Mouse (Mus musculus): ENCODE results near the gene Dlg2.

Gene Dlg2

DNA sequence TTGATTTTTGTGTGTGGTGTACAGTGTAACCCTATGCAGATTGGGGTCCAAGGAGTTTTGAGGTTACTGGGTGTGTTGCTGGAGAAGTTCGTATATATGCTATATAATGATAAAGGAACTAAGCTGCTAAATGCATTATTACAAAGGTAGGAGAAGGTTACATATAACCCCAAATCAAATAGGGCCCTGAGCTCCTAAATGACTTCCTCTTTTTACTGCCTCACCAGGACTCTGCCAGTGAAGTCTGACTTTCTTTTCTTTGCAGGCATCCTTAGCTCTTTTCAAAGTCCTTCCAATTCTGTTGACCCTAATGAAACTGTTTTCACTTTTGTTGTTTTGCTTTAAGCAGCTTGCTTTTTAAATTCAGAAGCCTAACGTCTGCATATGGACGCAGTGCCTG, 1016.8 kb downstream of the Dlg2 start:
- DNase-seq (ENCODE audit: low read depth, low spot score), result no peak
- no peaks in the 10 kb centered on the region; the same call in 1 of the 2 replicates for H3K27me3 ChIP-seq (ENCODE audit: control insufficient read depth, insufficient read depth, low read length, poor library complexity, severe bottlenecking)
- no peaks in the 10 kb centered on the region for H3K36me3 ChIP-seq (ENCODE audit: control insufficient read depth, insufficient read depth, low read length, poor library complexity, severe bottlenecking)

GRCm38 (mm10) chr7:91495526-91495925, 1019.1 kb downstream of the Dlg2 start:
- H3K36me3 ChIP-seq (ENCODE audit: control insufficient read depth, insufficient read depth, low read length, poor library complexity, severe bottlenecking), result no peaks in the 10 kb centered on the region
- H3K27me3 ChIP-seq (ENCODE audit: control insufficient read depth, insufficient read depth, low read length, poor library complexity, severe bottlenecking), result no peaks in the 10 kb centered on the region; the same call in 1 of the 2 replicates
- DNase-seq (ENCODE audit: low read depth, low spot score), result no peak

DNA sequence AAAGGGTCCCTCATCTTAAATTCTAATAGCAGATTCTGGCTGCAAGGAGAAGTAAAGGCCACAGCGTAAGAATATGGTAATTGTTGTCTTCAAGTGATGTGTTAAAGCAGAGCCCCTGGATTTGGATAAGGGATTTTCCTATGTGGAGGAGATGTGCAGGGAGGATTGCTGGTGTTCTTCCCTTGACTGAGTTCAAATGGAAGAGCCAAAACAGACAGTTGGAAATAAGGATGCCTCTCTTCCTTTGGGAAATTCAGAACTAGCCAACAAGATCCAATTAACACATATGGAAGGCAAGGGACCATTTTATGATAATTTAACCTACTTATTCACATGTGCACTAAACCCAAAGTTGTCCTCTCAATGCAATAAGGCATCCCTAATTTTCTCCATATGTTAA, 1034.6 kb downstream of the Dlg2 start:
- Histone ChIP-seq H3K27me3 (ENCODE audit: control insufficient read depth, insufficient read depth, low read length, poor library complexity, severe bottlenecking) (no peaks in the 10 kb centered on the region; the same call in 1 of the 2 replicates), H3K36me3 (ENCODE audit: control insufficient read depth, insufficient read depth, low read length, poor library complexity, severe bottlenecking) (no peaks in the 10 kb centered on the region)
- DNase-seq (ENCODE audit: low read depth, low spot score), result no peak

DNA sequence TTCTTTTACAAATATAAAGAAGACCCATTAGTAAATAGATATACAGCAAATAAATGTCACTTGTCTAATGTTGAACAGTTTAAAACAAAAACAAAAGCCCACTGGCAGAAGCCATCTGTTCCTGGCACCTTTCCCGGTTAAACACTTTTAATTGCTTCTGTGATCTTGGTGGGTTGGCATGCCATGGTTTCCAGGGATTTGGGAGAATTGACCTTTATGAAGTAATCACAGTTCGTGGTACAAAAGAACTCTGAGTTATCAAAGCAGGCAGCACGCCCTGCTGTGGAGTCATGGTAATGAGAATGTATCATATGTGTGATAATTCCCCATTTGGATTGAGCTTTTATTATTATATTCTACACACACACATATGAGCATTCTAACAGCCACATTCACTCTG, 1038.0 kb downstream of the Dlg2 start:
- no peaks in the 10 kb centered on the region; the same call in 1 of the 2 replicates for H3K27me3 ChIP-seq (ENCODE audit: control insufficient read depth, insufficient read depth, low read length, poor library complexity, severe bottlenecking)
- no peaks in the 10 kb centered on the region for H3K36me3 ChIP-seq (ENCODE audit: control insufficient read depth, insufficient read depth, low read length, poor library complexity, severe bottlenecking)
- DNase-seq (ENCODE audit: low read depth, low spot score), result no peak

GRCm38 (mm10) chr7:91516225-91516624, 1039.8 kb downstream of the Dlg2 start:
- DNase-seq (ENCODE audit: low read depth, low spot score), result no peak
- Histone ChIP-seq H3K27me3 (ENCODE audit: control insufficient read depth, insufficient read depth, low read length, poor library complexity, severe bottlenecking) (no peaks in the 10 kb centered on the region), H3K36me3 (ENCODE audit: control insufficient read depth, insufficient read depth, low read length, poor library complexity, severe bottlenecking) (no peaks in the 10 kb centered on the region)

GRCm38 (mm10) chr7:91525859-91526258, 1049.4 kb downstream of the Dlg2 start:
- DNase-seq (ENCODE audit: low read depth, low spot score), result no peak
- no peaks in the 10 kb centered on the region for H3K27me3 ChIP-seq (ENCODE audit: control insufficient read depth, insufficient read depth, low read length, poor library complexity, severe bottlenecking)
- H3K36me3 ChIP-seq (ENCODE audit: control insufficient read depth, insufficient read depth, low read length, poor library complexity, severe bottlenecking), result no peaks in the 10 kb centered on the region

DNA sequence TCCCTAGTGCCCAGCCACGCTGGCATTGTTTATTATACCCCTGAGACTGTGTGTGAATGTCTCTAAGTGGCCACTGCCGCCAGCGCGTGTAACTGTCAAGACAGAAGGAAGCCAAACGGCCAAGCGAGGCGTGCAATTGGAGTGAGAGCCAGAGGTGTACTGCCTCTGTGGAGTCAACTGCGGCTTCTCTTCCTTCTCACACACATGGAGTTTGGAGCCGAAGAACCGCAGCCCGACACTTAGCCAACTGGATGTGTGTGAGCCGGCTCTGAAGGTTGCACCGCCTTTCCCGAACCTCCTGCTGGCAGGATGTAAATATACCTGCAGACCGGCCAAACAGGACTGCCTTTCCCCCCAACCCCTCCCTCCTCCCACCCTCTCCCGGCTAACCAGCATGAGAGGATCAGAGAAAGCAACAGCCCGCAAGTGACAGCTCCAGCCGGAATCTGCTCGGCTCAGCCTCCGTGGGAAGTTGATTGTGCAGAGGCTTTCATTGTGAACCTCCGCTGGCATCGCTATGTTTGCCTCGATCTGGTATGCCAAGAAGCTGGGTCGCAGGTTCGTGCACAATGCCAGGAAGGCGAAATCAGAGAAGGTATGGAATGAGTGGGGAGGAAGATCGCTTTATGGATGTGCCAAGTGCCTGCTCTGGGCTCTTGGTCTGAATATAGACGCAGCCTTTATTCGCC, 1066.3 kb downstream of the Dlg2 start:
- Histone ChIP-seq H3K27me3 (ENCODE audit: control insufficient read depth, insufficient read depth, low read length, poor library complexity, severe bottlenecking) (no peaks in the 10 kb centered on the region), H3K36me3 (ENCODE audit: control insufficient read depth, insufficient read depth, low read length, poor library complexity, severe bottlenecking) (no peaks in the 10 kb centered on the region)
- DNase-seq (ENCODE audit: low read depth, low spot score), result no peak

DNA sequence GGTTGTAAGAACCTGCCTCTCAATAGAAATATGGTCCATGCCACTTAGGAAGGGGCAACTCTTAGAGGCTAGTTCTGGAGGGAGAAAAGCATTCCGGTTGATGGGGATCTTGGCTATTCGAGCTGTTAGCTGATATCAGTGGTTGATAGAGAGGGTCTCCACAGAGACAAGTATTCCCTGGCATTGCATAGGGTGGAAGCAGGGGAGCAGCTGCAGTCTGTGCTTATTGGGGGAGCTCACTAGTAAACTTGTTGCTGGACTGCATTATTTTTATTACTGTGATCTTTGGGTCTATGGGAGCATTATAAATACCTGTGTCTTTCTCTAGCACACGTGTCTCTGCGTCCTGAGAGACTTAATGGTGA, 1066.8 kb downstream of the Dlg2 start:
- Histone ChIP-seq H3K36me3 (ENCODE audit: control insufficient read depth, insufficient read depth, low read length, poor library complexity, severe bottlenecking) (no peaks in the 10 kb centered on the region), H3K27me3 (ENCODE audit: control insufficient read depth, insufficient read depth, low read length, poor library complexity, severe bottlenecking) (no peaks in the 10 kb centered on the region)
- DNase-seq (ENCODE audit: low read depth, low spot score), result no peak

- no peaks in the 10 kb centered on the region for H3K36me3 ChIP-seq (ENCODE audit: control insufficient read depth, insufficient read depth, low read length, poor library complexity, severe bottlenecking)
- no peak for DNase-seq (ENCODE audit: low read depth, low spot score)
These were observed 1068.1 kb downstream of the Dlg2 start for GRCm38 (mm10) chr7:91544600-91544999.

DNA sequence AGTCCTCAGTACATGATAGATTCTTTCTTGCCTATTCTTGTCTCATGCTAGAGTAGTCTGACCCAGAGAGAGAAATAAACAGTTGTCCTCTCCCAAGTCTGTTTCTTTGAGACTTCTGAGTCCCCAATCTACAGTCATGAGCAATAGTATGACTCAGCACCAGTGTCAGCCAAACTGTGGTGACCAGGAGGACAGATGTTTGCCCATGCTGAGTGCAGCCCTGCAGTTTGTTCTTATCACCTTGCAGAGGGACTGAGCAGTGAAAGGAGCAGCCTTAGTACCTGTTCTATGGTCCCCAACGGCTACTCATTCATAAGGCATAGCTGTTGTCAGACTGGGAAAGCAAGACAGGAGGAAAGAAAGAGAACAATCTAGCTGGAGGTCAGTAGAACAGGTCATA, 1072.3 kb downstream of the Dlg2 start:
- no peaks in the 10 kb centered on the region for H3K36me3 ChIP-seq (ENCODE audit: control insufficient read depth, insufficient read depth, low read length, poor library complexity, severe bottlenecking)
- no peaks in the 10 kb centered on the region for H3K27me3 ChIP-seq (ENCODE audit: control insufficient read depth, insufficient read depth, low read length, poor library complexity, severe bottlenecking)
- no peak for DNase-seq (ENCODE audit: low read depth, low spot score)

More at GRCm38 (mm10) chr7:91544600-91544999, 1068.1 kb downstream of the Dlg2 start:
- no peaks in the 10 kb centered on the region for H3K27me3 ChIP-seq (ENCODE audit: control insufficient read depth, insufficient read depth, low read length, poor library complexity, severe bottlenecking)

GRCm38 (mm10) chr7:91557582-91557981, 1081.1 kb downstream of the Dlg2 start:
- no peak for DNase-seq (ENCODE audit: low read depth, low spot score)
- Histone ChIP-seq H3K36me3 (ENCODE audit: control insufficient read depth, insufficient read depth, low read length, poor library complexity, severe bottlenecking) (no peaks in the 10 kb centered on the region), H3K27me3 (ENCODE audit: control insufficient read depth, insufficient read depth, low read length, poor library complexity, severe bottlenecking) (no peaks in the 10 kb centered on the region)

DNA sequence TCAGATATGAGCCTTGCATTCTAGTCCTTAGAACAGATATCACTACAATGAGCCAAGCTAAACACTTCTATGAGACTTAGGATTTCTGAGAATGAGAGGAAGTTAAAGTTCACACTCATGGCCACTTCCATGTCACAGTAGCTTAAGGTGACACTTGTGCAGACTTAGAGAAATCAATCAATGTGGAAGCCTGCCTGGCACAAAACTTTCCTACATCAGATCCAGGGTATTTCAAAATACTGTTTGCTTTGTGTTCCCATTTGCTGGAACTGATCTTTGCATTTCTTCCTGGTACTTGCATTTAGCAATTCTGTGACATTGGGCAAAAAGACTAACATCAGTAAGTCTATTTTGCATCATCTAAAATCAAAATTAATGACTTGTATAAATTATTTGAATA, 1091.0 kb downstream of the Dlg2 start:
- Histone ChIP-seq H3K27me3 (ENCODE audit: control insufficient read depth, insufficient read depth, low read length, poor library complexity, severe bottlenecking) (no peaks in the 10 kb centered on the region), H3K36me3 (ENCODE audit: control insufficient read depth, insufficient read depth, low read length, poor library complexity, severe bottlenecking) (no peaks in the 10 kb centered on the region)
- DNase-seq (ENCODE audit: low read depth, low spot score), result no peak

DNA sequence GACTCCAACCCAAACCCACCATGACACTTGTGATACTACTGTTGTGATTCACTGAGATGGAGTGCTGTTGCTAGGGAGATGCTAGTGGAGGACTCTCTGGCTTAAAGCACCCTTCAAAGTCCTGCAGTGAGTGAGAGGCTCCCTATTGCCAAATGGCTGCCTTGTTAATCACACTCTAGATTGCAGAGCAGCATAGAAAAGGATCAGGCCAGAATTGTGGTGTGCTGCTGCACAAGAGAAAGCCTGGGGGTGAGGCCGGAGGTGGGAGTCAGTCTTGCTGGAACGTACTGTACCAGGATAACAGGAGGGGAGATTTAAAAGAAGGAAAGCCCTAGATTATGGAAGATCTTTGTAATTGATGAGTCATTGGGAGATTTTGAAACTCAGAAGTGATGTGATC, 1094.5 kb downstream of the Dlg2 start:
- no peak for DNase-seq (ENCODE audit: low read depth, low spot score)
- no peaks in the 10 kb centered on the region for H3K36me3 ChIP-seq (ENCODE audit: control insufficient read depth, insufficient read depth, low read length, poor library complexity, severe bottlenecking)
- H3K27me3 ChIP-seq (ENCODE audit: control insufficient read depth, insufficient read depth, low read length, poor library complexity, severe bottlenecking), result no peaks in the 10 kb centered on the region

DNA sequence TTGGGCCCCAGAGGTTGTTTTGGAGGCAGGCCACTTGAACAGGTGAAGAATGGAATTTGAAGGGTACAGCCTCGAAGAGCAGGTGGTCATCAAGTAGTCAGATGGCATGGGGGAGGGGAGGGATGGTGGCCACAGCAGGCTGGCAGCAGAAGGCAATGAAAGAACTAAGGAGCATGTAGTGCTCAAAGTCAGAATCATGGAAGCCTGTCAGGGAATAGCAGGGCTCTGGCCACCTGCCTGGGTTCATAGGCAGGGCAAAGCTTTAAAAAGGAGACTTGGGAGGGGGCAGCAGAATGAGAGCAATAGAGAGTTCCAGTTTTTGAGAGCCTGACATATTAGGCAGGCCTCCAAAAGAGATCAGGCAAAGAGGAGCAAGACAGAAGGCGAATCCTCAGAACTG, 1096.2 kb downstream of the Dlg2 start:
- no peak for DNase-seq (ENCODE audit: low read depth, low spot score)
- Histone ChIP-seq H3K27me3 (ENCODE audit: control insufficient read depth, insufficient read depth, low read length, poor library complexity, severe bottlenecking) (no peaks in the 10 kb centered on the region), H3K36me3 (ENCODE audit: control insufficient read depth, insufficient read depth, low read length, poor library complexity, severe bottlenecking) (no peaks in the 10 kb centered on the region)

GRCm38 (mm10) chr7:91573321-91573720, 1096.8 kb downstream of the Dlg2 start:
- no peak for DNase-seq (ENCODE audit: low read depth, low spot score)
- Histone ChIP-seq H3K27me3 (ENCODE audit: control insufficient read depth, insufficient read depth, low read length, poor library complexity, severe bottlenecking) (no peaks in the 10 kb centered on the region), H3K36me3 (ENCODE audit: control insufficient read depth, insufficient read depth, low read length, poor library complexity, severe bottlenecking) (no peaks in the 10 kb centered on the region)

DNA sequence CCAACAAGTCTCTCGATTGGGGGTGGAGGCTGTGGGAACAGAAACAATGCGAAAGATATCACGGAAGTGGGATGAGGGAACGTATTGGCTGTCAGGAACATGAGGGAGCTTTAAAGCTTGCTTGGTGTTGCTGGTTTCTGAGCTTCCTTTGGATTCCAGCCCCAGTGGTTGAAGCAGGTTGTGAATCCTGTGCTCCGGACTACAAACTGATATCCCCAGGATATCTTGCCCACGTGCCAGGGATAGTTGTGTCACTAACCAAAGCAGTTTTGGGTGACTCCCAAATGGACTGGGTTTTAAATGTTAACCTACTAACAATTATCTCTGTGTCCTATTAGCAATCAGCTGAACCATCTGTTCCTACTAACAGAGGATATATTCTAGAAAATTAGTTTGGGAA, 1099.7 kb downstream of the Dlg2 start:
- no peaks in the 10 kb centered on the region for H3K36me3 ChIP-seq (ENCODE audit: control insufficient read depth, insufficient read depth, low read length, poor library complexity, severe bottlenecking)
- no peak for DNase-seq (ENCODE audit: low read depth, low spot score)
- H3K27me3 ChIP-seq (ENCODE audit: control insufficient read depth, insufficient read depth, low read length, poor library complexity, severe bottlenecking), result no peaks in the 10 kb centered on the region
